Mouse (Mus musculus) heart, adult 11 months (tissue): ENCODE results near the gene Ip6k2.

Experiments used
- DNase-seq: peaks from one replicate; pipeline ENCODE4 v3.0.0; 2022

Gene Ip6k2

GRCm38 (mm10) chr9:108782836-108783547, 604 bp upstream of the Ip6k2 start:
- DNase-seq = peak; percentile 87

GRCm38 (mm10) chr9:108785416-108785815, 1.8 kb downstream of the Ip6k2 start:
- DNase-seq = peak; percentile 84

- DNase-seq = peak; percentile 89
Measured at GRCm38 (mm10) chr9:108786494-108786893, 2.9 kb downstream of the Ip6k2 start.

DNA sequence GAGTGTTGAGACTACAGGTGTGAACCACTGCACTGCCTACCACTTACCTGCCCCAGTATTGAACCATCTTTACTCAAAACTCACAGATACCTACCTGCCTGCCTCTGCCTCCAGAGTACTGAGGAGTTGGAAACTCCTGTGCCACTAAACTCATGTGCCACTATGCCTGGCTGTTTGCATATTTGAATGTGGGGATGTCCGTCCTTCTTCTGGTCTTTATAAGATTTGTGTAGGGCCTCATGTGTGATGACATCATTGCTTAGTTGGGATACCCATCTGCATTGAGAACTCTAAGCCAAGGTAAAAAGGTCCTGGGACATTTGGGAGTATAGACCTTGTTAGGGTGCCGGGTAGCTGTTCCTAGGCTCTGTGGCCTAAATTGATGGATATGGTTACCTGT, 3.5 kb downstream of the Ip6k2 start:
- DNase-seq = peak; percentile 74

GRCm38 (mm10) chr9:108788713-108789112, 5.1 kb downstream of the Ip6k2 start:
- DNase-seq = peak; percentile 76

- no peak for DNase-seq
Measured at GRCm38 (mm10) chr9:108792307-108792706, 8.7 kb downstream of the Ip6k2 start.

- peak; percentile 80 for DNase-seq
Measured at GRCm38 (mm10) chr9:108792730-108793129, 9.1 kb downstream of the Ip6k2 start.

- no peak for DNase-seq
Measured at GRCm38 (mm10) chr9:108795281-108795680, 11.7 kb downstream of the Ip6k2 start.

- peak; percentile 97 for DNase-seq
Measured at GRCm38 (mm10) chr9:108795762-108796161, 12.2 kb downstream of the Ip6k2 start.

GRCm38 (mm10) chr9:108796351-108796981, 12.9 kb downstream of the Ip6k2 start:
- no peak for DNase-seq

GRCm38 (mm10) chr9:108797477-108797876, 13.9 kb downstream of the Ip6k2 start:
- no peak for DNase-seq

GRCm38 (mm10) chr9:108798508-108799075, 15.0 kb downstream of the Ip6k2 start:
- no peak for DNase-seq

DNA sequence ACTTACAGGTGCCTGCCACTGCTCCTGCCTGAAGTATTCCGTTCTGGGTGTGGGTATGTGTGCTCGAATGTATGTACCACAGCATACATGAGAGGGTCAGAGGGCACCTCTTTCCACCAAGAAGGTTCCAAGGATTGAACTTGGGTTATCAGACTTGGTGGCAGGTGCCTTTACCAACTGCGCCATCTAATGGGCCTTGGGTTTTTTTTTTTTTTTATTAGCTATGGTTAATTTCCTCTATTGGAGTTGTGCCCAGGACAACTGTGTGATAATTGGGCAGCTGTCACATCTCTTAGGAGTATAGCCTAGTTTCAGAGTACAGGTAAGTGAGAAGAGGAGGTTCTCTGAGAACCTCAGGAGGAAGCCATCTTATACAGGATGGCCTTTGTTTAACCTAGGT, 16.0 kb downstream of the Ip6k2 start:
- no peak for DNase-seq

DNA sequence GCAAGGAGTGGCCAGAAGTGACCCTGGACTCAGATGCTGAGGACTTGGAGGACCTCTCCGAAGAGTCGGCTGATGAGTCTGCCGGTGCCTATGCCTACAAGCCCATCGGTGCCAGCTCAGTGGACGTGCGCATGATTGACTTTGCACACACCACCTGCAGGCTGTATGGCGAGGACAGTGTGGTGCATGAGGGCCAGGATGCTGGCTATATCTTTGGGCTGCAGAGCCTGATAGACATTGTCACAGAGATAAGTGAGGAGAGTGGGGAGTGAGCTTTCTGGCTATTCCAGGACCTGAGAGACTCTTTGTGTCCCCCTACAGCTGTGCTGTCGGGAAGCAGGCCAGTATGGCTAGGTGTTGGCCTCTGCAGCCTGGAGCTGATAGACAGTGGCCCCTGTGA, 22.2 kb downstream of the Ip6k2 start:
- DNase-seq = no peak

GRCm38 (mm10) chr9:108806379-108806778, 22.8 kb downstream of the Ip6k2 start:
- no peak for DNase-seq

DNA sequence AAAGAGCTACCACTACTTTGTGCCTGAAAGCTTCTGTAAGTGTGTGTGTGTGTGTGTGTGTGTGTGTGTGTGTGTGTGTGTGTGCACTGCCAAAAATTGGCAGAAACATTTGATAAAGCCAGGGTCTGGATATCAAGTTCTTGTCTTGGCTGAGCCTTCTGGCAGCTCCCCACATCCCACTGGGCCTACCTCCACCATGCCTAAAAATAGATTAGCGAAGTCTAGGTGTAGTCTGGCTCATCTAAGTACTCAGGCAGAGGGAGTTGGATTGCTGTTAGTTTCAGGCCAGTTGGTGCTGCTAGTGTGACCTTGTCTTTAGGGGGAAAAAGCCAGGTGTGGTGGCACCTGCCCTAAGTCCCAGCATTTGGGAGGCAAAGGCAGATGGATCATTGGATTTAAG, 23.2 kb downstream of the Ip6k2 start:
- peak; percentile 96 for DNase-seq

GRCm38 (mm10) chr9:108807674-108808073, 24.1 kb downstream of the Ip6k2 start:
- DNase-seq = no peak

GRCm38 (mm10) chr9:108808163-108808665, 24.6 kb downstream of the Ip6k2 start, which contains the start of gene Nckipsd:
Gene Nckipsd, plus strand, starts transcription at chr9:108808368.
- peak; percentile 99 for DNase-seq

DNA sequence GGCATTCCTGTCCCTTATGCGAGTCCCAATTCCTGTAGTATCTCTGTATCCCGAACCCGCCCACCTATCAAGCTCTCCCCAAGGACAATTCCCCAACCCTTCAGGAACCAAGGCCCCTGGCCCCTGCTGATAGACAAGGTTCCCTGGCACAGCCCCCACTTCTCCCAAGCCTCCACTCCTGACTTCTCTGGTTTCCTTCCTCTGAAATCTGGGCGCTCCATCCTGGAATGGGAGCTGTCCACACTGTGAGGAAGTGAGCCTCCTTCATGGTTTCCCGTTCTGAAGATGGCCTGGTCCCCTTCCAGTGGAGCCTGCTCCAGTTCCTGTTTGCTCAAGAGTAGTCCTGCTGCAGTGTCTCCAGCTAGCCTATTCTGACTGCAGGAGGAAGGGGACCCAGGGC, 25.6 kb downstream of the Ip6k2 start:
- DNase-seq = peak; percentile 97

DNA sequence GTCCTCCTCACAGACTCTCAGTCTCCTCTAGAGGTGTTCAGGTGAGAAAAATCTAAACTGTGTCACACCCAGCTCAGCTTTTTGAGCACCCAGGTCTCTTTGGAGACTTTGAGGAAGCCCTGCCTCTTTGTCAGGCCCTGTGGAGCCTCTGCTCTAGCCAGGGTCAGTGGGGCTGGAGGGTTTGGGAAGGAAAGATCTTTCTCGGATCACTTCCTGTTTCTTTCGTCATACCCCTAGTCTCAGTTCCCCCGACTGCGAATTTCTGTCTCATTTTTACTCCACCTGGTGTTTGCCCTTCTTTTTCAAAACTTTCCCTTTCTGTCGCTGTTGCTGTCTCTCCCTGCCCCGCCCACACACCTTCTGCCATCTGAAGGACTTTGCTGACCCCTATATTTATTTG, 26.1 kb downstream of the Ip6k2 start:
- DNase-seq = peak; percentile 94

- no peak for DNase-seq
Measured at GRCm38 (mm10) chr9:108810516-108810915, 26.9 kb downstream of the Ip6k2 start.

DNA sequence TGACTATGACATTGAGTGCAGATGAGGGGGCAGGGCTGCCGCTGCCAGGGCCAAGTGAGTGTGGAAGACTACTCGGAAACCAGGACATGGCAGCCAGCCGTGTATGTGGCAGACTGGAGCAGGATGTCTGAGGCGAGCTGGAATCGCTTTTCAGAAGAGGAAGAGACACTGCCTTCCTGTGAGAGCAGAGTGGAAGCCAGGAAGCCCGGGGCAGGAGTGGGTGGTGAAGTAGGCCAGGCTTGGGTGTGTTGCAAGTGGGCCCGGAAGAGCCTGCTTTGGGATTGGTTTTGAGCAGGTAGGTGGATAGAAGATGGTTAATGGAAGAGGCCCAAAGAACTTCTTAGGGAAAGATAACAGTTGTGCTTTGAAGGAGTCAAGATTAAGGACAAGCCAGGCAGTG, 32.0 kb downstream of the Ip6k2 start:
- DNase-seq = no peak

DNA sequence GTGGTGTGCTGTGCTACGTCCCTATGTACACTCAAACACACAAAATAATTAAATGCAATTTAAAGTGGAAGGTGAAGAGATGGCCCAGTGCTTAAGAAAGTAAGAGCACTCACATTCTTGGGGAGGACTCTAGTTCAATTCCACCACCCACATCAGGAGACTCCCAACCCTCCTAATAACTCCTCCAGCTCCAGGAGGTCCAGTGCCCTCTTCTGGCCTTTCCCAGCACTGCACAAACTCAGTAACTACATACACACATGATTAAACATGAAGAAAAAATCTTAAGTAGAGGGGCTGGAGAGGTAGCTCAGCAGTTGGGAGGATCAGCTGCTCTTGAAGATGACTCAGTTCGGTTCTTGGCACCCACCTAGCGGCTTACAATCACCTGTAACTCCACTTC, 35.9 kb downstream of the Ip6k2 start:
- peak; percentile 90 for DNase-seq

- DNase-seq = peak; percentile 85
Measured at GRCm38 (mm10) chr9:108820077-108820476, 36.5 kb downstream of the Ip6k2 start.
